In genomic region chr3:94859471-94859870, GRCm38 (mm10) we compare ENCODE assay signal across 22 mouse cellular contexts. TPM values are rescaled to one million over a fixed set of nuclear protein-coding genes. Genes with fewer than 3 reads are reported as not detected.
DNase-seq lines count a peak whose midpoint lies in the region; ATAC-seq lines count a peak whose summit lies in the region.
"Had no signal": no experiment of that assay in that cellular context is flagged by ENCODE, and none has a peak within 500 bp of the region (broad histone marks: within the 10 kb centered on the region; RNA-seq: fewer than 3 reads in every experiment).

No protein-coding gene starts in this region.

- no peak for ATAC-seq in erythroblast, adult 5-6 weeks (replicated peaks; ENCODE audit: low FRiP score, poor library complexity, severe bottlenecking)
- ATAC-seq: activated CD4-positive, CD25-positive, alpha-beta regulatory T cell, adult 4 months; forebrain, embryonic 13.5 days; forebrain, embryonic 16.5 days; hindbrain, postnatal 0 days; inflammation-experienced regulatory T-cells, adult 6 months; intestine, embryonic 16.5 days had no signal

- peak; percentile 52 to 80 for DNase-seq in adrenal gland, adult (ENCODE audit: inconsistent age in 2 of 2, low spot score in 1 of 2)
- DNase-seq in adrenal gland, adult 18-20 months (ENCODE audit: low spot score in 2 of 2) = no peak
- DNase-seq in ovary, adult 18-20 months (ENCODE audit: low spot score) = peak; percentile 40
- no peak for DNase-seq in ovary, postnatal 36 days (ENCODE audit: low spot score)
- peak; percentile 62 for DNase-seq in adrenal gland, postnatal 14 days
- DNase-seq in heart, adult 18-20 months = no peak
- DNase-seq: cerebellum, adult 11-12 months; cerebellum, adult 8-10 months; cerebellum, postnatal 10 days; cerebellum, postnatal 36 days; embryo, embryonic 11 days; gastrocnemius, postnatal 10 days; gastrocnemius, postnatal 36 days; heart, postnatal 10 days; heart, postnatal 36 days had no signal

RNA-seq across cellular contexts. Expression of gene Pogz, which starts 22.1 kb away (rescaled TPM):
- total RNA-seq in adrenal gland, adult 18-20 months (2021) = 10 to 100 TPM; 27.4 to 28.6 TPM
- total RNA-seq in adrenal gland, postnatal 14 days (2021) = 29.1 and 31.4 TPM in 2 replicates
- total RNA-seq in erythroblast, adult 5-6 weeks (2015; ENCODE audit: low replicate concordance) = 13.6 and 25.0 TPM in 2 replicates
- 9.7 and 10.0 TPM in 2 replicates for total RNA-seq in erythroblast, adult 5-6 weeks (2017; ENCODE audit: low replicate concordance)
- total RNA-seq in heart, adult 18-20 months (2021) = 10 to 100 TPM; 12.9 to 20.2 TPM

RNA-seq across cellular contexts. Expression of gene Psmb4, which starts 27.3 kb away (rescaled TPM):
- 100 to 1,000 TPM; 276 to 293 TPM for total RNA-seq in adrenal gland, adult 18-20 months (2021)
- total RNA-seq in adrenal gland, postnatal 14 days (2021) = 262 and 280 TPM in 2 replicates
- 108 and 126 TPM in 2 replicates for total RNA-seq in erythroblast, adult 5-6 weeks (2015; ENCODE audit: low replicate concordance)
- total RNA-seq in erythroblast, adult 5-6 weeks (2017; ENCODE audit: low replicate concordance) = 40.0 and 52.2 TPM in 2 replicates
- total RNA-seq in heart, adult 18-20 months (2021) = 100 to 1,000 TPM; 223 to 258 TPM

Comparison
In these comparisons a context has a peak if more than half of its experiments do, and no peak if none do; other contexts are left out.
1. DNase-seq: peak in adrenal gland, adult (2 of 2), ovary, adult 18-20 months (single experiment) and adrenal gland, postnatal 14 days (single experiment); none in adrenal gland, adult 18-20 months (0 of 2), ovary, postnatal 36 days (single experiment) and heart, adult 18-20 months (0 of 2).